Comparison of ENCODE assay signal across 8 mouse cellular contexts in the genomic region with DNA sequence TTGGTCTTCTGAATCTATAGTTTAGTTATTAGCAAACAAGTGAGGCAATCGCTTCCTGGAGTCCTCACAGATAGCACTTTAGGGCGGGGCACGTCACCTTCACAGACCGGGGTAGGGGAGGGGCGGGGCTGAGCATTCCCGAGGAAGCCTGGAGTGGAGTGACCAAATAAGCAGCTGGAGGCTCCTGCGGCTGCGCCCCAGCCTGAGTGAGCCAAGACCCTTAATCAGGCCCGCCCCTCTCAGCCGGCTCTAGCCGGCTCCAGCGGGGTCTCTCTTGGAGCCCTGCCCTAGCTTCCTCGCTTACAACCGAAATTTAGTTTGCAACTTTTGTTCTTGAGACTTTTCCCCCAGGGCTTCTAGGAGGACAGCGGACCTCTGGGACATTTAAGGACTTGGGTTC. TPM values are rescaled to one million over a fixed set of nuclear protein-coding genes. Genes with fewer than 3 reads are reported as not detected.
DNase-seq lines count a peak whose midpoint lies in the region; ATAC-seq and TF ChIP-seq lines count a peak whose summit lies in the region.

Gene B3gnt5, plus strand, starts transcription at position 135 of the 400 bp plus-strand sequence.

- peak within 1 kb of the TSS; percentile 92 for H3K27ac ChIP-seq in forebrain, embryonic 16.5 days (ENCODE audit: low read length)
- H3K27ac ChIP-seq in hindbrain, embryonic 12.5 days, result peak within 1 kb of the TSS; percentile 93
- H3K27ac ChIP-seq in limb, embryonic 14.5 days (replicated peaks; ENCODE audit: low read depth, low read length), result peak within 1 kb of the TSS; percentile 89
- H3K27ac ChIP-seq in midbrain, embryonic 13.5 days, result peak within 1 kb of the TSS; percentile 90
- H3K27ac ChIP-seq in stomach, embryonic 16.5 days (ENCODE audit: low read length), result peak within 1 kb of the TSS; percentile 84

- H3K27me3 ChIP-seq in forebrain, embryonic 16.5 days (replicated peaks; ENCODE audit: control insufficient read depth, insufficient read depth, low read length), result no peaks in the 10 kb centered on the region
- no peaks in the 10 kb centered on the region for H3K27me3 ChIP-seq in hindbrain, embryonic 12.5 days
- no peaks in the 10 kb centered on the region for H3K27me3 ChIP-seq in limb, embryonic 14.5 days (ENCODE audit: control insufficient read depth, insufficient read depth, low read length)
- H3K27me3 ChIP-seq in midbrain, embryonic 13.5 days, result no peaks in the 10 kb centered on the region
- no peaks in the 10 kb centered on the region for H3K27me3 ChIP-seq in stomach, embryonic 16.5 days (ENCODE audit: control insufficient read depth, insufficient read depth, low read length)

- peak; percentile 64 for ATAC-seq in activated CD4-positive, CD25-positive, alpha-beta regulatory T cell, adult 4 months
- peak; percentile 90 for ATAC-seq in forebrain, embryonic 16.5 days
- ATAC-seq in hindbrain, embryonic 12.5 days (ENCODE audit: low FRiP score), result peak; percentile 95
- ATAC-seq in limb, embryonic 14.5 days (ENCODE audit: low FRiP score, low read depth), result peak; percentile 93
- peak; percentile 96 for ATAC-seq in midbrain, embryonic 13.5 days
- ATAC-seq in stomach, embryonic 16.5 days (ENCODE audit: insufficient read depth, low FRiP score), result peak; percentile 97
- no peak for ATAC-seq in frontal cortex, adult (ENCODE audit: low TSS enrichment)

- peaks cover 11% of the 10 kb centered on the region for H3K4me1 ChIP-seq in forebrain, embryonic 16.5 days (replicated peaks; ENCODE audit: control insufficient read depth, insufficient read depth, low read length)
- peaks cover 11% of the 10 kb centered on the region for H3K4me1 ChIP-seq in hindbrain, embryonic 12.5 days
- H3K4me1 ChIP-seq in limb, embryonic 14.5 days (ENCODE audit: control insufficient read depth, insufficient read depth, low read length), result peaks cover 6% of the 10 kb centered on the region
- H3K4me1 ChIP-seq in midbrain, embryonic 13.5 days (replicated peaks), result peaks cover 17% of the 10 kb centered on the region
- no peaks in the 10 kb centered on the region for H3K4me1 ChIP-seq in stomach, embryonic 16.5 days (ENCODE audit: control insufficient read depth, insufficient read depth, low read length)

- no peaks in the 10 kb centered on the region for H3K9me3 ChIP-seq in forebrain, embryonic 16.5 days (ENCODE audit: control insufficient read depth, low read length)
- no peaks in the 10 kb centered on the region for H3K9me3 ChIP-seq in hindbrain, embryonic 12.5 days (replicated peaks)
- no peaks in the 10 kb centered on the region for H3K9me3 ChIP-seq in limb, embryonic 14.5 days (ENCODE audit: control insufficient read depth, low read length)
- H3K9me3 ChIP-seq in midbrain, embryonic 13.5 days, result no peaks in the 10 kb centered on the region
- H3K9me3 ChIP-seq in stomach, embryonic 16.5 days (replicated peaks; ENCODE audit: control insufficient read depth, low read length), result no peaks in the 10 kb centered on the region

- 1% methylated on average over 15 of the region's 15 CpGs for WGBS in forebrain, embryonic 16.5 days
- WGBS in hindbrain, embryonic 12.5 days, result 0% methylated on average over 15 of the region's 15 CpGs
- WGBS in limb, embryonic 14.5 days, result under 1% methylated on average over 15 of the region's 15 CpGs
- WGBS in midbrain, embryonic 13.5 days, result 0% methylated on average over 15 of the region's 15 CpGs
- WGBS in stomach, embryonic 16.5 days, result 1% methylated on average over 15 of the region's 15 CpGs

- H3K9ac ChIP-seq in forebrain, embryonic 16.5 days (replicated peaks; ENCODE audit: low read depth, low read length), result peak within 1 kb of the TSS; percentile 100
- H3K9ac ChIP-seq in hindbrain, embryonic 12.5 days, result peak within 1 kb of the TSS; percentile 91
- H3K9ac ChIP-seq in limb, embryonic 14.5 days (ENCODE audit: low read depth, low read length, severe bottlenecking), result peak within 1 kb of the TSS; percentile 87
- H3K9ac ChIP-seq in midbrain, embryonic 13.5 days (replicated peaks), result peak within 1 kb of the TSS; percentile 86
- H3K9ac ChIP-seq in stomach, embryonic 16.5 days (ENCODE audit: low read length), result peak within 1 kb of the TSS; percentile 85

- H3K36me3 ChIP-seq in forebrain, embryonic 16.5 days (ENCODE audit: control insufficient read depth, insufficient read depth), result peaks cover 1% of the 10 kb centered on the region; the same call in 1 of the 2 replicates
- H3K36me3 ChIP-seq in hindbrain, embryonic 12.5 days, result peaks cover 9% of the 10 kb centered on the region; the same call in 1 of the 2 replicates
- peaks cover 6% of the 10 kb centered on the region for H3K36me3 ChIP-seq in limb, embryonic 14.5 days (ENCODE audit: control insufficient read depth, insufficient read depth, low read length)
- H3K36me3 ChIP-seq in midbrain, embryonic 13.5 days, result peaks cover 9% of the 10 kb centered on the region
- no peaks in the 10 kb centered on the region for H3K36me3 ChIP-seq in stomach, embryonic 16.5 days (ENCODE audit: control insufficient read depth, insufficient read depth, low read length)

- H3K4me3 ChIP-seq in forebrain, embryonic 16.5 days (replicated peaks; ENCODE audit: low read length), result peak within 1 kb of the TSS; percentile 92
- H3K4me3 ChIP-seq in hindbrain, embryonic 12.5 days, result peak within 1 kb of the TSS; percentile 77
- peak within 1 kb of the TSS; percentile 56 for H3K4me3 ChIP-seq in limb, embryonic 14.5 days (replicated peaks; ENCODE audit: low read length)
- H3K4me3 ChIP-seq in midbrain, embryonic 13.5 days (replicated peaks), result peak within 1 kb of the TSS; percentile 61
- peak within 1 kb of the TSS; percentile 70 for H3K4me3 ChIP-seq in stomach, embryonic 16.5 days (replicated peaks; ENCODE audit: low read length)

- H3K4me2 ChIP-seq in forebrain, embryonic 16.5 days (ENCODE audit: low read length), result peak within 1 kb of the TSS; percentile 84
- peak within 1 kb of the TSS; percentile 67 for H3K4me2 ChIP-seq in hindbrain, embryonic 12.5 days (replicated peaks)
- H3K4me2 ChIP-seq in limb, embryonic 14.5 days (replicated peaks; ENCODE audit: low read depth, low read length, severe bottlenecking), result peak within 1 kb of the TSS; percentile 71
- H3K4me2 ChIP-seq in midbrain, embryonic 13.5 days (replicated peaks), result peak within 1 kb of the TSS; percentile 58
- H3K4me2 ChIP-seq in stomach, embryonic 16.5 days (ENCODE audit: low read depth, low read length), result peak within 1 kb of the TSS; percentile 80

- peak; percentile 33; the same call in 1 of the 2 replicates for TF ChIP-seq POLR2A in limb, embryonic 14.5 days (IDR thresholded peaks at IDR 0.05; ENCODE audit: borderline replicate concordance, extremely low read depth, insufficient read depth, insufficient read length)

- peak; percentile 68 for DNase-seq in CD4-positive helper T cell, adult 2 months (ENCODE audit: low read depth, low spot score)
- peak; percentile 90 for DNase-seq in limb, embryonic 14.5 days (ENCODE audit: low spot score)

RNA-seq across cellular contexts. Expression of gene B3gnt5, which starts in this region (rescaled TPM):
- 10 to 100 TPM; 15.8 to 17.5 TPM for polyA plus RNA-seq in activated CD4-positive, CD25-positive, alpha-beta regulatory T cell, adult 4 months (2017; shearing (Covaris generic))
- polyA plus RNA-seq in forebrain, embryonic 16.5 days (2015; fragmentation: Nextera tagmentation; extraction: Ambion mirVana), result 50.9 and 55.5 TPM in 2 replicates
- polyA plus RNA-seq in hindbrain, embryonic 12.5 days (2016; fragmentation: Nextera tagmentation; extraction: Ambion mirVana), result 48.3 and 51.1 TPM in 2 replicates
- 8.6 and 8.8 TPM in 2 replicates for polyA plus RNA-seq in limb, embryonic 14.5 days (2012; rRNA removed)
- polyA plus RNA-seq in limb, embryonic 14.5 days (2014; fragmentation: Nextera tagmentation; extraction: Ambion mirVana), result 21.2 and 22.5 TPM in 2 replicates
- 50.8 and 60.3 TPM in 2 replicates for polyA plus RNA-seq in midbrain, embryonic 13.5 days (2015; fragmentation: Nextera tagmentation; extraction: Ambion mirVana)
- polyA plus RNA-seq in stomach, embryonic 16.5 days (2015; fragmentation: Nextera tagmentation; extraction: Ambion mirVana), result 12.1 and 14.3 TPM in 2 replicates
